Mouse (Mus musculus) thymus, adult 2 months (tissue): ENCODE data around the gene Zfp384. TPM values are rescaled to one million over a fixed set of nuclear protein-coding genes. Genes with fewer than 3 reads are reported as not detected.

Experiments
- DNase-seq: peaks from one replicate; pipeline ENCODE4 v3.0.0; 2021
- H3K27ac ChIP-seq: fragments of 200-500 bp; 2 replicates; pipeline ENCODE4 v1.5.1; 2012; ENCODE audit warnings: low read length, control low read depth; ENCODE audit not compliant: control insufficient read depth, insufficient read depth
- H3K27me3 ChIP-seq: fragments of 200-500 bp; 2 replicates; pipeline ENCODE4 v1.6.1; 2012; ENCODE audit warnings: mild to moderate bottlenecking, low read length, moderate library complexity, mixed read lengths; ENCODE audit not compliant: control insufficient read depth, insufficient read depth
- H3K36me3 ChIP-seq: fragments of 200-500 bp; 2 replicates; pipeline ENCODE4 v1.6.1; 2012; ENCODE audit warnings: mild to moderate bottlenecking, low read length, moderate library complexity; ENCODE audit not compliant: control insufficient read depth, insufficient read depth
- H3K4me1 ChIP-seq: fragments of 200-500 bp; replicated peaks from 2 replicates; pipeline ENCODE4 v1.6.1; 2012; ENCODE audit warnings: low read length; ENCODE audit not compliant: control insufficient read depth, insufficient read depth
- H3K4me3 ChIP-seq: fragments of 200-500 bp; 2 replicates; pipeline ENCODE4 v1.5.1; 2012; ENCODE audit warnings: mild to moderate bottlenecking, low read length, control low read depth, moderate library complexity; ENCODE audit not compliant: control insufficient read depth, insufficient read depth
- CTCF ChIP-seq: fragments of 200-500 bp; IDR thresholded peaks from 2 replicates; pipeline ENCODE4 v1.5.1; 2012; ENCODE audit warnings: mild to moderate bottlenecking, control low read depth, low read length, moderate library complexity, borderline replicate concordance; ENCODE audit not compliant: control insufficient read depth, poor library complexity, insufficient read depth; ENCODE audit errors: extremely low read depth
- POLR2A ChIP-seq: fragments of 200-500 bp; IDR thresholded peaks from 2 replicates; pipeline ENCODE4 v1.6.1; 2012; ENCODE audit warnings: mild to moderate bottlenecking, low read length, control low read depth, moderate library complexity; ENCODE audit not compliant: control insufficient read depth, poor library complexity, insufficient read depth; ENCODE audit errors: extremely low read depth
- WGBS: fragments of 180-500 bp; shearing (Covaris S2); methylation state at CpG from one replicate; pipeline ENCODE4 v1.1.7; 2018; 5-methylcytosine and 5-hydroxymethylcytosine counted together
- polyA plus RNA-seq: library from polyadenylated mRNA; depleted of rRNA; stranded (reverse); fragments of >200 nt; gene quantifications from 2 replicates; pipeline ENCODE4 v1.2.3, GENCODE M21; 2012

Gene Zfp384
- polyA plus RNA-seq, 1 experiment: 117 TPM

DNA sequence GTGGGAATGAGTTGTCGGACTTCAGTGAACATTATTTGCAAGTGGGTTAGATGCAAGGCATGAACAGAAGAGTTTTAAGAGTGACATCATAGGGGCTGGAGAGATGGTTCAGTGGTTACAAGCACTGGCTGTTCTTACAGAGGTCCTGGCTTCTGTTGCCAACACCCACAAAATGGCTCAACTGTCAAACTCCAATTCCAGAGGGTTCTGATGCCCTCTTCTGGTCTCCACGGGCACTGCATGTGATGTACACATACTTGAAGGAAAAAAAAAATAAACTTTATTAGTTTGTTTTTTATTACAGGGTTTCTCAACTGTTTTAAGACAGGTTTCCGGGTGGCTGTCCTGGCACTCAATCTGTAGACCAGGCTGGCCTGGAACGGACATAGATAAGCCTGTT, 41.2 kb upstream of the Zfp384 start:
- DNase-seq: peak; percentile 53
- Histone ChIP-seq H3K4me1 (peaks cover 7% of the 10 kb centered on the region), H3K4me3 (no peak overlapping the region), H3K27me3 (no peaks in the 10 kb centered on the region), H3K27ac (no peak overlapping the region), H3K36me3 (no peaks in the 10 kb centered on the region)
- TF ChIP-seq POLR2A: no peak
- TF ChIP-seq CTCF: no peak
- WGBS: 90% methylated on average over 4 of the region's 4 CpGs

- 75% methylated on average over 4 of the region's 4 CpGs for WGBS
- peaks cover 9% of the 10 kb centered on the region for H3K4me1 ChIP-seq
- TF ChIP-seq POLR2A: no peak
- no peak for TF ChIP-seq CTCF
- peaks cover 4% of the 10 kb centered on the region; the same call in 1 of the 2 replicates for H3K27me3 ChIP-seq
- DNase-seq: no peak
- no peaks in the 10 kb centered on the region for H3K36me3 ChIP-seq
- H3K27ac ChIP-seq: no peak overlapping the region
- no peak overlapping the region for H3K4me3 ChIP-seq
Measured at GRCm38 (mm10) chr6:124992241-124992640, 16.7 kb upstream of the Zfp384 start.

DNA sequence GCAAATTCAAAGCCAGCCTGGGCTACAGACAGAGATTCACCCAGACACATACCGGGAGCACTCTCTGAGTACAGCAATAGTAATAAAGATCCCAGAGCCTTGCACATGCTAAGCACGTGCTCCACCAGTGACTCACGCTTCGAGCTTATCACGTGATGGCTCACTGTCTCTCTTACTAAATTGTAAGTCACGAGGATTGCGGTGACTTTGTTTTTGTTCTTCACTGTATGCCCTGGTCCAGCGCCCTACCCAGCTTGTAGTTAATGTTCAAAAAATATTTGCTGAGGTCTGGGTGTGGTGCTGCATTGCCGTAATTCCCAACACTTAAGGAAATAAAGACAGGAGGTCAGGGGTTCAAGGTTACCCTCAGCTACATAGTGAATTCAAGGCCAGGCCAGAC, 15.6 kb upstream of the Zfp384 start:
- no peak for DNase-seq
- TF ChIP-seq CTCF (no peak), POLR2A (no peak)
- Histone ChIP-seq H3K4me3 (no peak overlapping the region), H3K36me3 (no peaks in the 10 kb centered on the region), H3K27me3 (peaks cover 9% of the 10 kb centered on the region; the same call in 1 of the 2 replicates), H3K4me1 (peaks cover 21% of the 10 kb centered on the region), H3K27ac (no peak overlapping the region)
- 89% methylated on average over 9 of the region's 9 CpGs for WGBS

- Histone ChIP-seq H3K27me3 (peaks cover 14% of the 10 kb centered on the region; the same call in 1 of the 2 replicates), H3K36me3 (no peaks in the 10 kb centered on the region), H3K4me3 (no peak overlapping the region), H3K4me1 (peaks cover 23% of the 10 kb centered on the region), H3K27ac (no peak overlapping the region)
- TF ChIP-seq CTCF: no peak
- no peak for TF ChIP-seq POLR2A
- no peak for DNase-seq
- WGBS: 34% methylated on average over 11 of the region's 11 CpGs
Measured at GRCm38 (mm10) chr6:124993876-124994275, 15.1 kb upstream of the Zfp384 start.

- Histone ChIP-seq H3K27me3 (peaks cover 15% of the 10 kb centered on the region; the same call in 1 of the 2 replicates), H3K4me3 (no peak overlapping the region), H3K4me1 (peaks cover 23% of the 10 kb centered on the region), H3K27ac (no peak overlapping the region), H3K36me3 (no peaks in the 10 kb centered on the region)
- TF ChIP-seq CTCF (no peak), POLR2A (no peak)
- 51% methylated on average over 7 of the region's 7 CpGs for WGBS
- DNase-seq: no peak
Measured at GRCm38 (mm10) chr6:124995246-124995645, 13.7 kb upstream of the Zfp384 start.

DNA sequence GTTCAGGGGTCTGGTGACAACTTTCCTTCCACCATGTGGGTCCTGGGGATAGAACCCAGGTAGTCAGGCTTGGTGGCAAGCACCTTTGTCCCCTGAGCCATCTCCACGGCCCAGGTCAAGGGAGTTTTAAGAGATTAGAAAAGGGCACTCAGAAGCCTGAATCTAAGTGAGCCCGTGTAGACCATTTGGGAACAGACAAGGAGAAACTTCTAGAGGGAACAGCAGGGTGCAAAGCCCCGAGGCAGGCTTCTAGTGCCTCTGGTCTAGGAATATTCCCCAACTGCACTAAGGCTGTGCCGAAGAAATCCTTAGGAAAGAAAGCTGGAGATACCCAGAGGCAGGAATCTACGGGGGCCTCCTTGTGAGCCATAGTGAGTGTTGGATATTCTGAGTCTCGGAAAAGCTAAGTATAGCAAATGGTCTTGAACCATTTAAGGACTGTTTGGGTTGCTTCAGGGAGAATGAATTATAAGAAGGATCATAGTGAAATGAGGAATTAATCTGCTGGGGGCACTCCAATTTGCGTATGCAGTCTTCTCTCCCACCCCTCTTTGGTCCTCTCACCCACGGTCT, 13.0 kb upstream of the Zfp384 start:
- H3K4me3 ChIP-seq: no peak overlapping the region
- TF ChIP-seq CTCF: no peak
- TF ChIP-seq POLR2A: no peak
- peaks cover 23% of the 10 kb centered on the region for H3K4me1 ChIP-seq
- 61% methylated on average over 8 of the region's 8 CpGs for WGBS
- H3K36me3 ChIP-seq: no peaks in the 10 kb centered on the region
- H3K27me3 ChIP-seq: peaks cover 15% of the 10 kb centered on the region; the same call in 1 of the 2 replicates
- no peak for DNase-seq
- no peak overlapping the region for H3K27ac ChIP-seq
